In the genomic region with DNA sequence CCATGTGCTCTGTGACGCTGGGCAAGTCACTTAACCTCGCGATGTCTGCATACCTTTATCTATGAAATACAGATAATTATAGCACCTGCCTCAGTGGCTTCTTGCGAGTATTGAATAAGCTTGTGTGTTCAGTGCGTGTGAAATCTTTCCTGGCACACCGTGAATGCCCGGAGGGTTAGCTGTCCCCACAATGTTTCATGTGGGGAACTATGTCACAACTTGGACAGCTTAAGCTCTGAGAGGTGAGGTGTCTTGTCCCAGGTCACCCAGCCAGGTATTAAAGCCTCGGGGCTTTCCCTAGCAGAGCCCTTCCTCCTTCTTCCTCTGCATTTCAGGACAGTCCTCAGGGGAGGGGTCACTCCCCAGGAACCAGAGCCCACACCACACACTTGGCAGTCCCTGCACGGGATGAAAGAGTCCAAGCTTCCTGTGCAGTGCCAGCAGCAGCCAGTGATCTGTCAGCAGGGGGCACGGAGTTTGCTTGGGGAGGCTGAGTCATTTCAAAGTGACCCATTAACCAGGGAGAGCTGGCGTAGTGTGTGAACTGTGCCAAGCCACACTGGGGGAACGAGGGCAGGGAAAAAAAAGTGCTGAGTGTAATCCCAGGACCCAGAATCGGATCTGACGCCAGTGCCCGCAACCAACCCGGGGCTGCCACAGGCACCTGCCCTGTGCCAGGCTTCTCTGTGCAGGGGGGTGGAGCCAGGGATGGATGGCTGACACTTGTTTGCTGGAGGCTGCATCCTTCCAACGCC, we compare ENCODE assay signal across 8 mouse cellular contexts. TPM values are rescaled to one million over a fixed set of nuclear protein-coding genes. Genes with fewer than 3 reads are reported as not detected.
DNase-seq lines count a peak whose midpoint lies in the region; ATAC-seq and TF ChIP-seq lines count a peak whose summit lies in the region.

No protein-coding gene starts in this region.

- no peak overlapping the region for H3K4me2 ChIP-seq in liver, embryonic 12.5 days

- H3K36me3 ChIP-seq in liver, adult 2 months (ENCODE audit: control insufficient read depth, insufficient read depth, low read length), result no peaks in the 10 kb centered on the region
- no peaks in the 10 kb centered on the region for H3K36me3 ChIP-seq in liver, embryonic 12.5 days

- no peak overlapping the region for H3K9ac ChIP-seq in liver, adult 2 months (ENCODE audit: low read depth, low read length)
- H3K9ac ChIP-seq in liver, embryonic 12.5 days, result no peak overlapping the region

- H3K27me3 ChIP-seq in liver, adult 2 months (ENCODE audit: control insufficient read depth, insufficient read depth, low read length), result no peaks in the 10 kb centered on the region
- peaks cover 56% of the 10 kb centered on the region for H3K27me3 ChIP-seq in liver, embryonic 12.5 days (replicated peaks)

- ATAC-seq in liver, embryonic 12.5 days, result no peak

- no peak overlapping the region for H3K27ac ChIP-seq in liver, adult 2 months (replicated peaks; ENCODE audit: insufficient read depth, low read depth, low read length)
- no peak overlapping the region for H3K27ac ChIP-seq in liver, embryonic 12.5 days

- no peaks in the 10 kb centered on the region for H3K79me2 ChIP-seq in liver, adult 2 months (ENCODE audit: control insufficient read depth, insufficient read depth, low read length)

- DNase-seq in cerebellum, adult 18-20 months, result peak; percentile 42 to 45
- DNase-seq in cerebellum, postnatal 4 days (ENCODE audit: low spot score in 2 of 2), result no peak
- DNase-seq in liver, adult 2 months (ENCODE audit: extremely low read depth, low read depth, low spot score), result peak; percentile 80
- peak; percentile 62 to 71 for DNase-seq in cerebellum, postnatal 25 days
- peak; percentile 32 to 58 for DNase-seq in kidney, postnatal 4 days
- DNase-seq in heart, adult 9 months (ENCODE audit: low spot score in 2 of 2), result no peak
- DNase-seq in spleen, postnatal 10 days (ENCODE audit: low spot score in 2 of 2), result no peak

- no peak overlapping the region for H3K4me3 ChIP-seq in liver, adult 2 months (ENCODE audit: insufficient read depth, low read depth, low read length)
- no peak overlapping the region for H3K4me3 ChIP-seq in liver, embryonic 12.5 days

- no peak for TF ChIP-seq CTCF in liver, adult 2 months (IDR thresholded peaks at IDR 0.05; ENCODE audit: low read depth, low read length)

- 46% methylated on average over 17 of the region's 17 CpGs for WGBS in liver, adult 2 months
- WGBS in liver, embryonic 12.5 days (ENCODE audit: insufficient replicate concordance), result 54% methylated on average over 17 of the region's 17 CpGs

- no peak for TF ChIP-seq POLR2A in liver, adult 2 months (IDR thresholded peaks at IDR 0.05; ENCODE audit: extremely low read depth, insufficient read depth, low read length)

- H3K4me1 ChIP-seq in liver, adult 2 months (ENCODE audit: control insufficient read depth, insufficient read depth, low read length), result no peaks in the 10 kb centered on the region
- no peaks in the 10 kb centered on the region for H3K4me1 ChIP-seq in liver, embryonic 12.5 days

- H3K9me3 ChIP-seq in liver, embryonic 12.5 days (replicated peaks), result no peaks in the 10 kb centered on the region

RNA-seq across cellular contexts. Expression of a gene that starts 27.3 kb away (rescaled TPM):
- 1.9 and 2.4 TPM in 2 replicates for total RNA-seq in liver, adult 2 months (2014; rRNA removed)
- 1.9 and 2.0 TPM in 2 replicates for polyA plus RNA-seq in liver, adult 2 months (2012; rRNA removed)
- 4.2 and 4.9 TPM in 2 replicates for polyA plus RNA-seq in liver, embryonic 12.5 days (2016; fragmentation: Nextera tagmentation; extraction: Ambion mirVana)

RNA-seq across cellular contexts. Expression of a gene that starts 27.4 kb away (rescaled TPM):
- total RNA-seq in liver, adult 2 months (2014; rRNA removed), result 23.1 and 30.1 TPM in 2 replicates
- 77.2 and 79.8 TPM in 2 replicates for polyA plus RNA-seq in liver, adult 2 months (2012; rRNA removed)
- 41.9 and 42.5 TPM in 2 replicates for polyA plus RNA-seq in liver, embryonic 12.5 days (2016; fragmentation: Nextera tagmentation; extraction: Ambion mirVana)

Comparison
In these comparisons a context has a peak if more than half of its experiments do, and no peak if none do; other contexts are left out.
1. DNase-seq: peak in cerebellum, adult 18-20 months (2 of 2), liver, adult 2 months (single experiment), cerebellum, postnatal 25 days (2 of 2) and kidney, postnatal 4 days (2 of 2); none in cerebellum, postnatal 4 days (0 of 2), heart, adult 9 months (0 of 2) and spleen, postnatal 10 days (0 of 2).